Comparison of ENCODE assay signal across 31 mouse cellular contexts in genomic region chr2:160318255-160318654, GRCm38 (mm10). TPM values are rescaled to one million over a fixed set of nuclear protein-coding genes. Genes with fewer than 3 reads are reported as not detected.
"Had no signal": no experiment of that assay in that cellular context is flagged by ENCODE, and none has a peak within 500 bp of the region (broad histone marks: within the 10 kb centered on the region; RNA-seq: fewer than 3 reads in every experiment).

No protein-coding gene starts in this region.

- H3K4me2 ChIP-seq: heart, embryonic 11.5 days; heart, embryonic 13.5 days; heart, embryonic 15.5 days; hindbrain, embryonic 12.5 days; hindbrain, embryonic 15.5 days; kidney, embryonic 15.5 days; limb, embryonic 12.5 days; liver, embryonic 11.5 days; liver, embryonic 13.5 days had no signal

- ATAC-seq: hindbrain, postnatal 0 days; intestine, embryonic 16.5 days had no signal

- H3K4me1 ChIP-seq: hindbrain, embryonic 15.5 days; liver, embryonic 13.5 days had no signal

- DNase-seq: gastrocnemius, adult 2 months; gastrocnemius, postnatal 10 days; gastrocnemius, postnatal 25 days; heart, adult 11 months; heart, adult 2 months; heart, postnatal 14 days; heart, postnatal 36 days; kidney, adult 11 months; kidney, adult 2 months; kidney, adult 9 months; kidney, postnatal 10 days; kidney, postnatal 25 days; liver; liver, embryonic 13.5 days had no signal

- H3K9me3 ChIP-seq: heart, embryonic 13.5 days; heart, embryonic 15.5 days; hindbrain, embryonic 12.5 days; hindbrain, embryonic 15.5 days; kidney, embryonic 15.5 days; limb, embryonic 10.5 days; limb, embryonic 12.5 days; liver, embryonic 13.5 days had no signal

- H3K36me3 ChIP-seq: heart, embryonic 13.5 days; heart, embryonic 15.5 days; hindbrain, embryonic 12.5 days; hindbrain, embryonic 15.5 days; kidney, embryonic 15.5 days; limb, embryonic 10.5 days; limb, embryonic 12.5 days; liver, embryonic 13.5 days had no signal

- H3K27me3 ChIP-seq: hindbrain, embryonic 12.5 days; limb, embryonic 12.5 days; liver, embryonic 13.5 days had no signal

- H3K4me3 ChIP-seq: gastrocnemius, adult 2 months; heart, adult 2 months; heart, embryonic 13.5 days; heart, embryonic 15.5 days; hindbrain, embryonic 12.5 days; hindbrain, embryonic 15.5 days; kidney, embryonic 15.5 days; left cerebral cortex, adult 2 months; limb, embryonic 10.5 days; limb, embryonic 12.5 days; liver, embryonic 13.5 days had no signal

- H3K27ac ChIP-seq: gastrocnemius, adult 2 months; heart, adult 2 months; heart, embryonic 13.5 days; heart, embryonic 15.5 days; hindbrain, embryonic 12.5 days; hindbrain, embryonic 15.5 days; hindbrain, postnatal 0 days; left cerebral cortex, adult 2 months; limb, embryonic 10.5 days; limb, embryonic 12.5 days; liver, embryonic 13.5 days had no signal

- H3K9ac ChIP-seq: heart, embryonic 13.5 days; heart, embryonic 15.5 days; hindbrain, embryonic 12.5 days; hindbrain, embryonic 15.5 days; kidney, embryonic 15.5 days; limb, embryonic 12.5 days; liver, embryonic 13.5 days had no signal

RNA-seq across cellular contexts. Expression of gene Gm826, which starts 15.7 kb away (rescaled TPM):
- total RNA-seq: hematopoietic stem cell, adult 5-6 weeks; layer of hippocampus, adult 18-20 months; layer of hippocampus, postnatal 25 days; left cerebral cortex, adult 2 months; left cerebral cortex, postnatal 14 days; left cerebral cortex, postnatal 36 days had no signal
- polyA plus RNA-seq: hindbrain, embryonic 12.5 days; hindbrain, embryonic 15.5 days; hindbrain, postnatal 0 days; limb, embryonic 12.5 days had no signal
